Mouse (Mus musculus) liver, postnatal 0 days (tissue): Measurements from ENCODE around the gene Fam81a. TPM values are rescaled to one million over a fixed set of nuclear protein-coding genes. Genes with fewer than 3 reads are reported as not detected.

Experiments
- ATAC-seq: fragments of 200-750 bp; cut with Nextera tagmentation; 2 replicates; pipeline ENCODE4 v1.8.0; 2017; ENCODE audit warnings: mild to moderate bottlenecking, moderate library complexity
- DNase-seq: peaks from one replicate; pipeline ENCODE4 v3.0.0-alpha.2; 2016
- H3K27ac ChIP-seq: fragments of 300-500 bp; sonication (generic); 2 replicates; pipeline ENCODE4 v1.5.1; 2014; ENCODE audit warnings: antibody characterized with exemption, moderate library complexity, mild to moderate bottlenecking, low read depth
- H3K27me3 ChIP-seq: fragments of 300-500 bp; sonication (generic); 2 replicates; pipeline ENCODE4 v1.6.1; 2014; ENCODE audit warnings: low read length, control low read depth, mixed read lengths; ENCODE audit not compliant: insufficient read depth
- H3K36me3 ChIP-seq: fragments of 300-500 bp; sonication (generic); replicated peaks from 2 replicates; pipeline ENCODE4 v1.6.1; 2014; ENCODE audit warnings: mild to moderate bottlenecking, control low read depth, low read length, moderate library complexity, mixed read lengths; ENCODE audit not compliant: insufficient read depth
- H3K4me1 ChIP-seq: fragments of 300-500 bp; sonication (generic); 2 replicates; pipeline ENCODE4 v1.6.1; 2014; ENCODE audit warnings: antibody characterized with exemption, mild to moderate bottlenecking, control low read depth; ENCODE audit not compliant: insufficient read depth
- H3K4me2 ChIP-seq: fragments of 300-500 bp; sonication (generic); 2 replicates; pipeline ENCODE4 v1.6.1; 2014; ENCODE audit warnings: low read depth, mild to moderate bottlenecking, low read length, moderate library complexity, mixed read lengths
- H3K4me3 ChIP-seq: fragments of 300-500 bp; sonication (generic); 2 replicates; pipeline ENCODE4 v1.5.1; 2014; ENCODE audit warnings: low read depth, low read length
- H3K9ac ChIP-seq: fragments of 300-500 bp; sonication (generic); replicated peaks from 2 replicates; pipeline ENCODE4 v1.6.1; 2014; ENCODE audit warnings: mild to moderate bottlenecking, moderate library complexity
- H3K9me3 ChIP-seq: fragments of 300-500 bp; sonication (generic); 2 replicates; pipeline ENCODE4 v1.6.1; 2016; ENCODE audit warnings: mild to moderate bottlenecking, control low read depth, low read length, mixed read lengths
- CTCF ChIP-seq: sonication (generic); IDR thresholded peaks from 2 replicates; pipeline ENCODE4 v1.5.1; 2016; ENCODE audit warnings: antibody characterized with exemption, low read depth
- EP300 ChIP-seq: IDR thresholded peaks from 2 replicates; pipeline ENCODE4 v1.6.1; 2016; ENCODE audit warnings: antibody characterized with exemption, low read depth, mild to moderate bottlenecking
- WGBS: fragments of 180-500 bp; shearing (Covaris S2); extraction: QIAGEN DNeasy Blood & Tissue Kit; methylation state at CpG from one replicate; pipeline ENCODE4 v1.1.7; 2014; ENCODE audit not compliant: insufficient replicate concordance; 5-methylcytosine and 5-hydroxymethylcytosine counted together
- polyA plus RNA-seq: library from polyadenylated mRNA; unstranded; fragments of >200 nt; fragmentation: Nextera tagmentation; extraction: Ambion mirVana; gene quantifications from 2 replicates; pipeline ENCODE4 v1.2.1, GENCODE M21; 2015

Fam81a gene
- polyA plus RNA-seq, 1 experiment from 2014 or later: 0.12 TPM

DNA sequence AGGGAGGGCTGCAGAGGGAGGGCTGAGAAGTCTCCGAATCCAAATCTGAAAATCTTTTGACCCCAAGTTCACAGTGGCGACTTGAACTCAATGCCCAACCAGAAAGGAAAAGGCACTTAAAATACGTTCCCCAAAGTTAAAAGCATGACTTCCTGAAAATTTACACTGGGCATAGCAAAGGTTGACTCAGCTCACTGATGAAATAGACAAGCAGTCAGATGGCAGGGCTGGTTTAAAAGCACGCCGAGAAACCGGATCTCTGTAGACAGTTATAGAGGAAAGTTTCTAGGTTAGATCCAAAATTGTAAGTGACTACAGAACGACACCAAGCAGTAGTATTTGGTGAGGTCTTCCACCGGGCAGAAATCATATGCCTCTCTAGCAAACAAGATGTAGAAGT is 92.5 kb downstream of the Fam81a start:
- DNase-seq: no peak
- Histone ChIP-seq H3K9me3 (no peaks in the 10 kb centered on the region), H3K36me3 (no peaks in the 10 kb centered on the region), H3K4me2 (no peak overlapping the region), H3K27me3 (peaks cover 8% of the 10 kb centered on the region; the same call in 1 of the 2 replicates), H3K9ac (no peak overlapping the region), H3K4me3 (no peak overlapping the region), H3K27ac (no peak overlapping the region), H3K4me1 (peaks cover 5% of the 10 kb centered on the region)
- TF ChIP-seq CTCF: no peak
- no peak for TF ChIP-seq EP300
- ATAC-seq: no peak
- 26% methylated on average over 8 of the region's 8 CpGs for WGBS

DNA sequence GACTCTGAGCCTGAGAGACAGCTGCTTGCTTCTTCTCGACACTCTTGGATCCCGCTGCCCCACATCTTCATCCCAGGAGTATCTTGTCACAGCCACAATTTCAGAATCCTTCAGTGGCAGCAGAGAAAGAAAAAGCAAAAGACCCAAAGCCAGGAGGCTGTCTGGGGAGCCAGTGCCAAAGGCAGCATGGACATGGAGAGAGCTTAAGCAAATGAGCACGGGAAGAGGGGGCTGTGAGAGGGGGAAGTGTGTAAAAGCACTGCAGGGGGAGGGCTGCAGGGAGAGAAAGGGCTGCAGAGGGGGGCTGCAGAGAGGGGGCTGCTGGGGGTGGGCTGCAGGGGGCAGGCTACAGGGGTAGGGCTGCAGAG is 93.0 kb downstream of the Fam81a start:
- 47% methylated on average over 3 of the region's 3 CpGs for WGBS

DNA sequence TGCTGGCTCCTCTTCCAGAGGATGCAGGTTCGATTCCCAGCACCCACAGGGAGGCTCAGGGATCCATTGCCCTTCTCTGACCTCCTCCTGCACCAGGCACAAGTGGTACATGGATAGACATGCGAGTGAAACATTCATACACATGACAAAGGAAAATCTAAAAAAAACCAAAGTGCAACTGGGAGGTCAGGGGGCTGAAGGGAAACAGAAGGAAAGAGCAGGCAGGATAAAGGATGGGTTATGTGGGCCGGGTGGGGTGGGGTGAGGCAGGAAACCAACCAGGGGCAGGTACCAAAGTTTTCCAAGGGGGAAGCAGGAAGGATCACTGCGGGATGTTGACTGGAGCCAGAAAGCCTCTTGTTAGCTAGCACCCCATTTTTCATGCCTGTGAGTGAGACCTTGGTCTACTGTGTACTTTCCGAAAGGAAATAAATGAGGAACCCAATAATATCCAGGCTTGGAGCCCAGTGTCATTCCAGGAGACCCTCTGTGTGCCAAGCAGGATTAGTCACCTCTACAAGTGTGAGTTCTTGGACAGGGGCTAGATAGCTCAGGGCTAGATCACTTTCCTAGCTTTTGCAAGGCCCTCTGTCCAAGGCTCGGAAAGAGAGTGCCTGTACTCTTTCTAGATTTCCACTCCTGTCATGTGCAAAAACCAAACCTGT is 93.5 kb downstream of the Fam81a start:
- no peak for ATAC-seq
- WGBS: 65% methylated on average over 6 of the region's 6 CpGs
- peaks cover 5% of the 10 kb centered on the region for H3K4me1 ChIP-seq

More for the DNA sequence above, 93.0 kb downstream of the Fam81a start:
- Histone ChIP-seq H3K4me1 (peaks cover 5% of the 10 kb centered on the region), H3K9me3 (no peaks in the 10 kb centered on the region), H3K27me3 (peaks cover 8% of the 10 kb centered on the region; the same call in 1 of the 2 replicates), H3K4me3 (no peak overlapping the region), H3K4me2 (no peak overlapping the region), H3K27ac (no peak overlapping the region), H3K9ac (no peak overlapping the region), H3K36me3 (no peaks in the 10 kb centered on the region)
- TF ChIP-seq CTCF: no peak
- DNase-seq (no peak), ATAC-seq (no peak)

GRCm38 (mm10) chr9:70048280-70048679 is 94.1 kb downstream of the Fam81a start:
- H3K4me2 ChIP-seq: no peak overlapping the region
- no peak for TF ChIP-seq CTCF
- TF ChIP-seq EP300: no peak
- no peaks in the 10 kb centered on the region for H3K36me3 ChIP-seq
- DNase-seq: no peak
- no peak overlapping the region for H3K27ac ChIP-seq
- no peak overlapping the region for H3K9ac ChIP-seq
- WGBS: 58% methylated on average over 5 of the region's 5 CpGs
- peaks cover 5% of the 10 kb centered on the region for H3K4me1 ChIP-seq
- peaks cover 8% of the 10 kb centered on the region; the same call in 1 of the 2 replicates for H3K27me3 ChIP-seq
- no peak for ATAC-seq
- no peak overlapping the region for H3K4me3 ChIP-seq
- H3K9me3 ChIP-seq: no peaks in the 10 kb centered on the region

More for the DNA sequence above, 93.5 kb downstream of the Fam81a start:
- Histone ChIP-seq H3K27me3 (peaks cover 8% of the 10 kb centered on the region; the same call in 1 of the 2 replicates), H3K36me3 (no peaks in the 10 kb centered on the region), H3K4me3 (no peak overlapping the region), H3K9me3 (no peaks in the 10 kb centered on the region), H3K4me2 (no peak overlapping the region), H3K27ac (no peak overlapping the region), H3K9ac (no peak overlapping the region)
- DNase-seq: no peak
- TF ChIP-seq EP300 (no peak), CTCF (no peak)

- no peak for ATAC-seq
- no peak for TF ChIP-seq CTCF
- TF ChIP-seq EP300: no peak
- no peak for DNase-seq
Measured at GRCm38 (mm10) chr9:70047839-70048238, 94.5 kb downstream of the Fam81a start.

GRCm38 (mm10) chr9:70046255-70046654 is 96.1 kb downstream of the Fam81a start:
- Histone ChIP-seq H3K27me3 (peaks cover 8% of the 10 kb centered on the region; the same call in 1 of the 2 replicates), H3K4me3 (no peak overlapping the region), H3K4me2 (no peak overlapping the region), H3K4me1 (peaks cover 5% of the 10 kb centered on the region), H3K27ac (no peak overlapping the region), H3K9me3 (no peaks in the 10 kb centered on the region), H3K36me3 (no peaks in the 10 kb centered on the region), H3K9ac (no peak overlapping the region)
- TF ChIP-seq CTCF (no peak), EP300 (0 out of 2 replicates have a peak, but pooled peaks have one; percentile 13)
- DNase-seq (no peak), ATAC-seq (no peak)
- 46% methylated on average over 6 of the region's 6 CpGs for WGBS

More at GRCm38 (mm10) chr9:70047839-70048238, 94.5 kb downstream of the Fam81a start:
- H3K9ac ChIP-seq: no peak overlapping the region
- WGBS: 66% methylated on average over 3 of the region's 3 CpGs
- H3K27ac ChIP-seq: no peak overlapping the region
- H3K4me1 ChIP-seq: peaks cover 5% of the 10 kb centered on the region
- peaks cover 8% of the 10 kb centered on the region; the same call in 1 of the 2 replicates for H3K27me3 ChIP-seq
- no peaks in the 10 kb centered on the region for H3K36me3 ChIP-seq
- H3K4me2 ChIP-seq: no peak overlapping the region
- no peak overlapping the region for H3K4me3 ChIP-seq
- no peaks in the 10 kb centered on the region for H3K9me3 ChIP-seq
